Mouse (Mus musculus) thymus, postnatal 25 days (tissue): Measurements from ENCODE around the gene Akirin2.

Source experiments
- DNase-seq: peaks from one replicate; pipeline ENCODE4 v3.0.0; 2022

Akirin2 gene

DNA sequence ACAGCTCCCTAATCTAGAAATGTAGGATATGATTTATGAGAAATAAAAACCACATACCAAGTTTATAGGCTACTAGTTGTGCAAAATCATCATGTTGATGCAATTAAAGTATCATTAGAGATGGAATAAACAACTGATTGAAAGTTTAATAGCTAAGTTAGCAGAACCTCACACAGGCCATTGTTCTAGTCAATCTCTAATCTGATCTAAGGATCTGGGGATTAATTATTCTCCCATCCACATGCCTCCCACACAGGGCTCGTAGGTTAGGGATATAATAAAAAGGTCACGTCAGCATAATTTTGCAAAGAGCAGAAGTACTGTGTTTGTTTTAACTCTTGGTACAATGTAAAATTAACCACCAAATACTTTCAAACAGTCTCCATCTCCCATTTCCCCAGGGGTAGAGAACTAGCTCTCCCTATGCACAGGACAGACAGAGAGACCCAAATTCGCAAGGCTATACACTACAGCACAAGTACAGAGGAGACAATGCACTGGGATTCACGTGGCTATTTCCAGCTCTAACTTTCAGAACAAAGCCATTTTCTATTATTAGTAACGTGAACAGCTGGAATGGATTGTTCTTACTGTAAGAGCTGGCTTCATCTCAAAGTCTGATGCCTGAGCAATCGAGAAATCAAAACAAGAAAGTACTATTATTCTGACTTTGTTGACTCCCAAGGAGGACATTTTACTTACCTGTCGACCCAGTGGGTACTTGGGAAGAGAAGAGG, 34.3 kb downstream of the Akirin2 start:
- DNase-seq: no peak

DNA sequence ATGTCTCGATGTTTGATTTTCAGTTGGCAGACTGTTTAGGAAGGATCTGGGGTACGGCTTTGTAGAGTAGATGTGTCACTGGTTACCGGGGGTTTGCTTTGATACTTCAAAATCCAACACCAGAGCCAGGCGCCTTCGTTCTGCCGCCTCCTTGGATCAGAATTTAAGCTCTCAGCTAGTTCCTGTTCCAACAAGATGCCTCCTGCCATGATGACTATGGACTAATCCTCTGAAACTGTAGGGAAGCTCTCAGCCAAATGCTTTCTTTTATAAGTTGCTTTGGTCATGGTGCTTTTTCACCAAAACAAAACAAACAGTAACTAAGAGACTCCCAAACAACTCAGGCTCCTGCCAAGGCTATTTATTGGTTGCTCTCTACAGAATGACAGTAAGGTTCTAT, 52.4 kb downstream of the Akirin2 start:
- no peak for DNase-seq

DNA sequence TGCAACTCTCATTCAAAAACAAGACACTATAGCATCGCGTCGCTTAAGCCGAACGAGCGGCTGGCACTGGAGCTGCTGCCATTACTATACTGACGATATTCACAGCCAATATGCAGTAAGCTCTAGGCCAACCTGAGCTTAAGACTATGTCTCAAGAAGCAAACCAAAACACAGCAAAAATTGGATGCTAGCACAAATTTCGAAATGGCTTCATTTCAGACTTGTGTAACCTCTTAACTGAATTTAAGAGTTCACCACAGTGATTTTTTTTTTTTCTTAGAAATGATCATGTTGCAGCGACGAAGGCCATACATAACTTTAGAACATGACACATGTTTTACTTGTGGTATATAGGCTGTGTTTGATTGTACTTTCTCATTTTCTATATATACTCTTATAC, 55.9 kb downstream of the Akirin2 start:
- no peak for DNase-seq

DNA sequence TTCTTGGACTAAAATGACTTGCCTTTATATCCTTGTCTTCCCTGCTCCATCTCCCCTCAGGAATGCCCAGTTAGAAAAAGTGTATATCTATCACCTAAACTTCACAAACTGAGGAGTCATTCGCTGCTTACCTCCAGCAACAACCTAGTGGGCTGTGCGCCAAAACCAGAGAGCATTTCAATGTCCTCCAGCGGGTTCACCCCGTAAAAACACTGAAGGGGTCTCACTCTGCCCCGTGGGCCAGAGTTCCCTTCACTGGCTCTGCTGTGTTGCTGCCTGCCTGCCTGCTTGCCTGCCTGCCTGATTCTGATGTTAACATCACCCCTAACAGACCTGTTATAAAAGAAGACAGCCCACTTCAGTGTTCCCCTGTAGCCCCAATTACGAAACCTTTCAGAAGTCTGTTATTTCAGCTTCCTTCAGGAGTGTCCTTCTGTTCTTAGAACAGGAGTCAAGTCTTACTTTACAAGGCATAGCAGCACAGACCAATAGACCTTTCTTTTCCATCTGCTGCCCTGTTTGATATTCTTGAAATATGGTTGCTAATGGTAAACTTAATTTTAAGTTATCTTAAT, 62.9 kb downstream of the Akirin2 start:
- DNase-seq: no peak

DNA sequence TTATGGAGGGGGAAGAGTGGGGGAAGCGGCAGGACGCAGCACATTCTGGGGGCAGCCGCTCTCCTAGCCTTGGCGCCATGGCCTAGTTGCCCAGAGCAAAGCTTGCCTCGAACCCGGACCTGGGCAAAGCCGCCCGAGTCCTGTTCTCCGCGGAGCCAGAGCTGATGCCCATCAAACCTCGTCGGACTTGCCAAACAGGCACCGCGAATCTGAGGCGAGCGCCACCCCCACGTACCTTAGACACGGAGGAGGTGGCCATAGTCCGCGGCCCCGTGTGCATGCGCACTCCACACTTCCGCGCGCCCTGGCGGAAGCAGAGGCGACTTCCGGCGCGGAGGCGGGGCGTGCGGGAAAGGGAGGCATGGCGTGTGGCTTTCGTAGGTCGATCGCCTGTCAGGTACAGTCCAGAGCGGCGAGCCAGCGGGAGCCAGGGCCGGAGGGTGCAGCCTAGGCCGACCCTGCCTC, 63.9 kb downstream of the Akirin2 start, which contains the start of the genes Orc3 and Rars2:
Orc3 (minus strand) TSS at position 315 of the 465 bp plus-strand sequence.
Rars2 (plus strand) TSS at position 328 of the 465 bp plus-strand sequence.
- peak; percentile 91 for DNase-seq

DNA sequence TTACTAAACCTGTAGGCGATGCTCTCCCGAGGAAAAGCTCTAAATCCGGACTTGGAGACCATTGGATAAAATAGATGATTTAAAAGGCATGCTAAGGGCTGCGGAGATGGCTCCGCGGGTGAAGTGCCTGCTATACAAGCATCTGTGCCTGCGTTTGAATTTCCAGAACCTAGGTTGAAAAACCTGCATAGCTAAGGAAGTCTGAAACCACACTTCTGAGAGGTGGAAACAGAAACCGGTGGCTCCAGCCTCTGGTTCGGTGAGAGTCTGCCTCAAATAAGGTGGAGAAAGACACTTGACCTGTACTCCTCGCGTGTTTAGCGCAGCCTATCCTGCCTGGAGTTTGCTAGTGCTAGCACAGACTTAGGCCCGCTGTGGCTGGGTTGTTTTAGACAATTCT, 64.6 kb downstream of the Akirin2 start:
- DNase-seq: peak; percentile 18

DNA sequence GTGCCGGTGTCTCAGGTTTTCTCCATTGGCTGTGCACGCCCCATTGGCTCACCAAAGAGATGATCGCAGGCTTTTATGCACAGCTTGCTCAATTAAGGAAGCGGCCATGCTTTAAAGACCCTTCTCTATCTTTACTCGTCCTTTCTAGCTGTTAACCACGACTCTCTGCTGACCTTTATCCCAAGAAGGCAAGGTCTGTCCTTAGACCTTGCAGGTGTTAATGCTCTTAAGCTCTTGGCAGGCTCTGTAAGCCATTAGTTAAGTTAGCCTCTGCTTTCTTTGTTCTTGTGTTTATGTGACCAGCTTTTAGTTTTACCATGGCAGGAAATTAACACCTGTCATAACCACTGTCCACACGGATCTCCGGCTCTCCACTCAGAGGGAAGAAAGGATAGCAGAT, 65.4 kb downstream of the Akirin2 start:
- DNase-seq: no peak
